Mouse (Mus musculus): Measurements from ENCODE around the gene Ankk1. TPM values are rescaled to one million over a fixed set of nuclear protein-coding genes. Genes with fewer than 3 reads are reported as not detected.
A peak's percentile ranks its signal among the peaks of the same experiment; 100 is the strongest.

Ankk1 gene
- polyA plus RNA-seq, 1 experiment from 2014 or later: not detected

DNA sequence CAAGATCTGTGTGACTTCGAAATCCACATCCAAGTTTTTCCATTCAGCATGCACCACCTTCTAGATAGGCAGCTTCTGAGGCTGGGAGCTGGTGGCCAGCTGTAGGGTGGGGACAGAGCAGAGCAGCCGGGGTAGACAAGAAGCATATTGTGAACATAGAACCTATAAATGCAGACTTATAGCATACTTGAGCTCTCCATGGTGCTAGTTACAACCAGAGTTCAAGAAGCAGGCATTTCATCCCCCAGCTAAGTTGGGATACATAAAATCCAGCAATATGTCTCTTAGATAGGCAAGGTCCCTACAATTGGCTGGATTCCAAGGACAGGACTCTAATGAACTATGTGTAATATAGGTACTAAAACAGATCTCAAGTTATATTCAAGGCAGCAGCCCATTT lies 23.1 kb downstream of the Ankk1 start:
- Histone ChIP-seq H3K27me3 (no peaks in the 10 kb centered on the region), H3K9me3 (no peaks in the 10 kb centered on the region), H3K4me1 (no peaks in the 10 kb centered on the region), H3K4me2 (no peak overlapping the region), H3K4me3 (replicated peaks) (no peak overlapping the region), H3K9ac (no peak overlapping the region), H3K27ac (no peak overlapping the region), H3K36me3 (replicated peaks) (no peaks in the 10 kb centered on the region)
- ATAC-seq (ENCODE audit: low FRiP score): no peak
- 68% methylated on average over 2 of the region's 2 CpGs for WGBS

DNA sequence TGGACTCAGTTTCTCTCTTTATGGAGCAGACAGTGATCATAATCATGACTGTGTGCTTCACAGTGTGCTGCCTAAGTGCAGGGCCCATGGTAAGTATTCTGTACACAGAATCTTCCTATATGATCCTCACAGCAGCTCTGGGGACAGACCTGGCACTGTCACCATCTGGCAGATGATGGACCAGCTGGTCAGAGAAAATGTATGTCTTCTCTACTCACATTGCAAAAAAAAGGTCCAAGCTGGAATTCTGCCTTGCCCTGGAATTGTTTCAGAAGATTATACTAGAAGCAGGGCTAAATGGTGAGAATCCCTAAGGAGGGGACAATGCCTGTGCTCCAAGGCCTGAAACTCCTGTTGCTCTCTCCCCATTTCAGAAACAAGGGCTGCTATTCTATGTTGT lies 30.8 kb downstream of the Ankk1 start:
- ATAC-seq (ENCODE audit: low FRiP score): no peak
- no peak overlapping the region for H3K9ac ChIP-seq

DNA sequence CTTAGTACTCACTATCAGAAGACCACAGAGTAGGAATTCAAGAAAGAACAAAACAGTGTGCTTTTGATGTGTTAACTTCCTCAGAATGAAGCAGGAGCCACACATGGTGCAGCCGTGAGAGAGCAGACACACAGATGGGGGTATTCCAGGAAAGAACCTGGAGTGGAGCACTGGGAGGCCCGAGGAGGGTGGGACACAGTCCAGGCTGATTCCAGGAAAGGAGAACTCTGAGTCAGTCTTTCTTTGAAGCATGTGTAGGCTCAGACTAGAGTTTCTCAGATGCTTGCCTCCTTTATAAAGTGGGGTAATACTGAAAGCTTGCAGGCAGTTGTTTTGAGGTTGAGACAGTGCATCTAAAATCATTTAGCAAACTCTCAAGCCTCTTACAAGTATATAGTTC lies 34.6 kb downstream of the Ankk1 start:
- H3K4me2 ChIP-seq: no peak overlapping the region
- no peaks in the 10 kb centered on the region for H3K27me3 ChIP-seq
- no peaks in the 10 kb centered on the region for H3K36me3 ChIP-seq (replicated peaks)
- WGBS: 68% methylated on average over 2 of the region's 2 CpGs
- H3K4me3 ChIP-seq (replicated peaks): no peak overlapping the region
- no peak overlapping the region for H3K9ac ChIP-seq
- ATAC-seq (ENCODE audit: low FRiP score): no peak
- no peaks in the 10 kb centered on the region for H3K4me1 ChIP-seq
- H3K9me3 ChIP-seq: no peaks in the 10 kb centered on the region
- H3K27ac ChIP-seq: no peak overlapping the region

More for the DNA sequence above, 30.8 kb downstream of the Ankk1 start:
- H3K36me3 ChIP-seq (replicated peaks): no peaks in the 10 kb centered on the region
- no peak overlapping the region for H3K27ac ChIP-seq
- no peak overlapping the region for H3K4me3 ChIP-seq (replicated peaks)
- H3K27me3 ChIP-seq: no peaks in the 10 kb centered on the region
- no peaks in the 10 kb centered on the region for H3K4me1 ChIP-seq
- no peaks in the 10 kb centered on the region for H3K9me3 ChIP-seq
- no peak overlapping the region for H3K4me2 ChIP-seq

DNA sequence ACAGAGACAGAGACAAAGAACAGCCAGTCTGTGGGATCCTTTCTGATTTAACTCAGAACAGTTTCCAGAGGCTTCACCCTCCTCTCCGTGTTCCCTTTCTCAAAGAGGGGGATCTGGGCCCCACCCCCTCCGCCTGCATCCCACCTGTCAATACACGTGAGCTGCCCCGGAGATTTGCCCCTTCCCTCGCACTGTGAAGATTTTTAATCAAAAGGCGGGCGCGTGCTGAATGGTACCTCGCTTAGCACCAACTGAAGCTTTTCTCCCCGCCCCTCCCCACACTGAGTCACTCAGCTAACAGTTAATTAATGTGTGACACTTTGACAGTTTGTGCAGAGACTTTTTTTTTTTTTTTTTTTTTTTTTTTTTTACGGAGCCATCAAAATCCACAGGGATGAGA lies 40.7 kb downstream of the Ankk1 start:
- peak overlapping the region; percentile 21; the same call in 1 of the 2 replicates for H3K4me2 ChIP-seq
- no peak overlapping the region for H3K27ac ChIP-seq
- peaks cover 17% of the 10 kb centered on the region for H3K4me1 ChIP-seq
- no peaks in the 10 kb centered on the region for H3K9me3 ChIP-seq
- H3K4me3 ChIP-seq (replicated peaks): no peak overlapping the region
- ATAC-seq (ENCODE audit: low FRiP score): no peak
- H3K36me3 ChIP-seq (replicated peaks): no peaks in the 10 kb centered on the region
- no peak overlapping the region for H3K9ac ChIP-seq
- WGBS: 25% methylated on average over 11 of the region's 11 CpGs
- H3K27me3 ChIP-seq: no peaks in the 10 kb centered on the region; the same call in 1 of the 2 replicates

DNA sequence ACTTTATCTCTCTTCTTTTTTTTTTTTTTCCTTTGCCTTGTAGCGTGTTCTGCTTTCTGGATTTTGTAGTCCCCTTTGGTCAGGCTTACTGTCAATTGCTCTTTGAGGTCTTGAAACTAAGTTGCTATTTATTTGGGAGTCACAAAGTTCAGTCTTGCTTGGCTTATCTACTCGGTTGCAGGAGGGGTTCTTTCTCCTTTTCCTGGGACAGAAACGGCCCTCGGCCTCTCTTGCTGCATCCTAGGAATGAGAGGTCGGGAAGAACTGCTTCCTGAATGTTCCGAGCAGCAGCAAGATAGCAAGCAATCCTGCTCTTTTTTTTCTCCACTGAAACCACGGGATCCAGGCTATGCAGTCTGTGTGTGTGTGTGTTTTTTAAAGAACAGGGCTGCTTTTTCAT lies 41.5 kb downstream of the Ankk1 start:
- no peaks in the 10 kb centered on the region; the same call in 1 of the 2 replicates for H3K27me3 ChIP-seq
- WGBS: 52% methylated on average over 7 of the region's 7 CpGs
- peaks cover 17% of the 10 kb centered on the region for H3K4me1 ChIP-seq
- no peak overlapping the region for H3K27ac ChIP-seq
- H3K9me3 ChIP-seq: no peaks in the 10 kb centered on the region
- no peak overlapping the region for H3K4me3 ChIP-seq (replicated peaks)
- no peaks in the 10 kb centered on the region for H3K36me3 ChIP-seq (replicated peaks)
- H3K4me2 ChIP-seq: no peak overlapping the region
- H3K9ac ChIP-seq: no peak overlapping the region
- no peak for ATAC-seq (ENCODE audit: low FRiP score)

DNA sequence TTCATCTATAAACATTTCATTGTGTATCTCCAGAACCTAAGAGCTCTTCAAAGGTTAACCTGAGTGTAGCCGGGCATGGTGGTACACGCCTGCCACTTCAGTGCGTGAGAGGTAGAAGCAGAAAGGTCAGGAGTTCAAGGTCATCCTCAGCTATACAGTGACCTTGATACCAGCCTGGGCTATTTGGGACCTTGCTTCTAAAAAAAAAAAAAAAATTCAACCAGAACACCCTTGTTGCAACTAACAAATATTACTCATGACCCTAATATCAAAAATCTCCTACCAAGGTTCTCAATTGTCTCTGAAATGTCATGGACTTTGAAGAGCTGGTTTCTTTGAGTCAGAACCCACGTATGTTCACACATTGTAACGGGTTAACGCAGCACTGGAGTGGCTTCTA lies 42.0 kb downstream of the Ankk1 start:
- 85% methylated on average over 6 of the region's 6 CpGs for WGBS
- no peak for ATAC-seq (ENCODE audit: low FRiP score)
- H3K4me2 ChIP-seq: no peak overlapping the region

DNA sequence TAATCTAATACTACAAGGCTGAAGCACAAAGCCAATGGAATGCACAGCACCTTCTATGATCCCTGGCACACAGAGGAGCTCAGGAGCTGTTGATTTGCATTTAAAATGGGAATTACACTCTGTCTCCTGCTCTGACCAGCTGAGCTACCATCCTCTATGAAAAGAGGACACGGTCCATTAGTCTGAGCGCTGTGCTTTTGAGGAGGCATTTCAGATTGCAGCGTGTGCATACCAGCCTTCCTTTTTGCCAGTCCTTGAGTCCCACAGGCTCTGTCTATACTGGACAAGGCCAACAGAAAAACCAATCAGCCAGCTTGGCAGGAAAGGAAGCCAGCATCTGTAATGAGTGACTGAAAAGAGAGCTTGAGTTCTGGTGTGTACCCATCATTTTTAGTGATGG lies 42.8 kb downstream of the Ankk1 start:
- H3K27me3 ChIP-seq: no peaks in the 10 kb centered on the region; the same call in 1 of the 2 replicates
- peaks cover 17% of the 10 kb centered on the region for H3K4me1 ChIP-seq
- no peak overlapping the region for H3K27ac ChIP-seq
- no peak overlapping the region for H3K4me2 ChIP-seq
- H3K4me3 ChIP-seq (replicated peaks): no peak overlapping the region
- no peak for ATAC-seq (ENCODE audit: low FRiP score)
- H3K9me3 ChIP-seq: no peaks in the 10 kb centered on the region
- H3K36me3 ChIP-seq (replicated peaks): no peaks in the 10 kb centered on the region
- no peak overlapping the region for H3K9ac ChIP-seq
- WGBS: 31% methylated on average over 3 of the region's 3 CpGs

More for the DNA sequence above, 42.0 kb downstream of the Ankk1 start:
- Histone ChIP-seq H3K9ac (no peak overlapping the region), H3K36me3 (replicated peaks) (no peaks in the 10 kb centered on the region), H3K27ac (no peak overlapping the region), H3K9me3 (no peaks in the 10 kb centered on the region), H3K4me1 (peaks cover 17% of the 10 kb centered on the region), H3K4me3 (replicated peaks) (no peak overlapping the region), H3K27me3 (no peaks in the 10 kb centered on the region; the same call in 1 of the 2 replicates)

DNA sequence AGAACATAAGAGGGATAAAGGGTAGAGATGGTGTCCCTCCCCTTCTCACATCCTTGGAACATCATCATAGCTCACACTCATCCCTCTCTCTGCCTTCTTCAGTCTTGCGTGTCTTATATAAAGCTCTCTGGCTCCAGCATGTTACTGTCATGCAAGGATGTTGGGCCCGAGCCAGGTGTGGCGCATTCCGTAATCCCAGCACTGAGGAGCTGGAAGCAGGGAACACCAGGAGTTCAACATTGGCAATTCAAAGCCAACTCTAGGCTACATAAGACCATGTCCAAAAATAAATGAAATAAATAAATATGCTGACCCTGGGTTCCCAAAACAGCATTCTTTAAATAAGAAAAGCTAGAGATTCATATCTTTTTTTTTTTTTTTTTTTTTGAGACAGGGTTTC lies 46.9 kb downstream of the Ankk1 start:
- no peaks in the 10 kb centered on the region for H3K36me3 ChIP-seq (replicated peaks)
- H3K27ac ChIP-seq: no peak overlapping the region
- no peak overlapping the region for H3K4me3 ChIP-seq (replicated peaks)
- H3K9me3 ChIP-seq: no peaks in the 10 kb centered on the region
- 93% methylated on average over 4 of the region's 4 CpGs for WGBS
- ATAC-seq (ENCODE audit: low FRiP score): no peak
- H3K9ac ChIP-seq: no peak overlapping the region
- H3K4me2 ChIP-seq: no peak overlapping the region
- H3K27me3 ChIP-seq: no peaks in the 10 kb centered on the region
- H3K4me1 ChIP-seq: peaks cover 9% of the 10 kb centered on the region; the same call in 1 of the 2 replicates

DNA sequence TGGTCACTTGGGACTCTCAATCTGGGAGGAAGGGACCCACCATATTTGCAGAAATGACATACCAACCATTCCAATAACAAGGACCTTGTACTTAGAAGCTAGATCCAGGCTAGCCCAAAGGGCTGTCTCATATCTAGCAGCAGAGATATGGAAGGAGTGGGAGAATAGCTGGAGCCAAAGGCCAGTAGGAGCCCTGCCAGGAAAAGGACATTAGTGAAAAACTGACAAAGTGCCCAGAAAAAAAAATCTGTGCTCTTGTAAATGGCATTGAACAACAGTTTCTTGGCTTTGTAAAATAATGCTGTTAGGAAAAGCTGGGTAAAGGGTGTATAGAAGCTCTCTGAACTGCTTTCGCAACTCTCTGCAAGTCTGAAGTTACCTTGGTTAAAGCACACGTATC lies 52.9 kb downstream of the Ankk1 start:
- Histone ChIP-seq H3K27me3 (no peaks in the 10 kb centered on the region), H3K9me3 (no peaks in the 10 kb centered on the region), H3K9ac (no peak overlapping the region), H3K36me3 (replicated peaks) (no peaks in the 10 kb centered on the region), H3K4me3 (replicated peaks) (no peak overlapping the region), H3K27ac (no peak overlapping the region), H3K4me2 (no peak overlapping the region), H3K4me1 (no peaks in the 10 kb centered on the region)
- ATAC-seq (ENCODE audit: low FRiP score): no peak
- 92% methylated on average over 2 of the region's 2 CpGs for WGBS

DNA sequence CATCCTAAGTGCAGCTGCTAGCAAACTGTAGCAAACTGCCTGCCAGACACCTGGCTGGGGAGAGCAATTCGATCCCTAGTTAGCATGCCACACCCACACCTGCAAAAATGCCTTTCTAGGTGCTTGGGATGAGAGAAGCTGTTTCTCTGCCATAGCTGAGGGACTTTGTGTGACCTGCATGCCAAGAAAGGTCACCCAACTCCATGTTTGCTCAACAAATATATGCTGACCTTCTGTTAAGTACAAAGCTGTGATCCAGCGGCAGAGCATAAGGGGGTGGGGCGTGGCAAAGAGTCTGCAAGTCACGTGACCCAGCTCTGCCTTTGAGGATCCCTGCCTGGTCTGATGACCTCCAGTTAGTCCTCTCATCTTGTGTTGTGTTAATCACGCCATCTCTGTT lies 61.1 kb downstream of the Ankk1 start:
- H3K27me3 ChIP-seq: no peaks in the 10 kb centered on the region
- H3K4me3 ChIP-seq (replicated peaks): no peak overlapping the region

More for the DNA sequence above, 61.1 kb downstream of the Ankk1 start:
- Histone ChIP-seq H3K4me2 (no peak overlapping the region), H3K9ac (no peak overlapping the region), H3K4me1 (peaks cover 7% of the 10 kb centered on the region), H3K36me3 (replicated peaks) (no peaks in the 10 kb centered on the region), H3K9me3 (no peaks in the 10 kb centered on the region), H3K27ac (no peak overlapping the region)
- 26% methylated on average over 5 of the region's 5 CpGs for whole genome bisulfite sequencing
- ATAC-seq (ENCODE audit: low FRiP score): no peak

Other genes with a start within 250 kb of the Ankk1 start
- gene Gm4894, start 176.5 kb downstream of the Ankk1 start, polyA plus RNA-seq (2016; fragmentation: Nextera tagmentation; extraction: Ambion mirVana): not detected in 2 replicates
- gene Drd2, start 86.4 kb downstream of the Ankk1 start, polyA plus RNA-seq (2016; fragmentation: Nextera tagmentation; extraction: Ambion mirVana): 0.81 and 0.89 TPM in 2 replicates
- 1.2 and 1.4 TPM in 2 replicates for gene Ttc12, start 59.2 kb upstream of the Ankk1 start, polyA plus RNA-seq (2016; fragmentation: Nextera tagmentation; extraction: Ambion mirVana)

Measured in forebrain, embryonic 12.5 days (tissue).